Comparison of ENCODE assay signal across 9 mouse cellular contexts in genomic region chr1:57849916-57850315, GRCm38 (mm10).
DNase-seq lines count a peak whose midpoint lies in the region; ATAC-seq and TF ChIP-seq lines count a peak whose summit lies in the region.
"Had no signal": no experiment of that assay in that cellular context is flagged by ENCODE, and none has a peak within 500 bp of the region (broad histone marks: within the 10 kb centered on the region; RNA-seq: fewer than 3 reads in every experiment).

No protein-coding gene starts in this region.

- H3K9me3 ChIP-seq in heart, embryonic 12.5 days (replicated peaks): no peaks in the 10 kb centered on the region
- H3K9me3 ChIP-seq: limb, embryonic 12.5 days had no signal

- peaks cover 29% of the 10 kb centered on the region for H3K4me1 ChIP-seq in heart, embryonic 12.5 days (replicated peaks)

- no peak for ATAC-seq in heart, embryonic 12.5 days (ENCODE audit: insufficient number of reproducible peaks, low FRiP score)

- no peak for TF ChIP-seq POLR2A in brain, embryonic 14.5 days (IDR thresholded peaks at IDR 0.05; ENCODE audit: borderline replicate concordance, extremely low read depth, insufficient read depth, insufficient read length, poor library complexity, severe bottlenecking)

- DNase-seq in heart, adult 18-20 months: peak; percentile 56 to 65
- peak; percentile 19 for DNase-seq in 3134 (ENCODE audit: extremely low read depth, insufficient read length, low spot score)
- peak; percentile 60 for DNase-seq in brain, embryonic 14.5 days (ENCODE audit: low read depth)
- peak; percentile 60 for DNase-seq in kidney, postnatal 14 days
- no peak for DNase-seq in left cerebral cortex, adult 9 months (ENCODE audit: low spot score in 2 of 2)
- no peak for DNase-seq in right cerebral cortex, adult 2 months (ENCODE audit: low spot score in 2 of 2)
- no peak for DNase-seq in layer of hippocampus, adult 9-10 months (ENCODE audit: low spot score)

- H3K9ac ChIP-seq in heart, embryonic 12.5 days: no peak overlapping the region
- H3K9ac ChIP-seq: limb, embryonic 12.5 days had no signal

- H3K36me3 ChIP-seq in heart, embryonic 12.5 days: no peaks in the 10 kb centered on the region
- H3K36me3 ChIP-seq: limb, embryonic 12.5 days had no signal

- WGBS in heart, embryonic 12.5 days: 60% methylated on average over 3 of the region's 3 CpGs

- TF ChIP-seq CTCF in brain, embryonic 14.5 days (IDR thresholded peaks at IDR 0.05; ENCODE audit: borderline replicate concordance, extremely low read depth, insufficient read depth, insufficient read length): no peak

- H3K27me3 ChIP-seq in heart, embryonic 12.5 days (replicated peaks): no peaks in the 10 kb centered on the region
- H3K27me3 ChIP-seq: limb, embryonic 12.5 days had no signal

- H3K4me2 ChIP-seq in heart, embryonic 12.5 days: no peak overlapping the region
- H3K4me2 ChIP-seq: limb, embryonic 12.5 days had no signal

- H3K27ac ChIP-seq in heart, embryonic 12.5 days (ENCODE audit: poor library complexity, severe bottlenecking): no peak overlapping the region
- H3K27ac ChIP-seq: limb, embryonic 12.5 days had no signal

- no peak overlapping the region for H3K4me3 ChIP-seq in heart, embryonic 12.5 days
- H3K4me3 ChIP-seq: limb, embryonic 12.5 days had no signal

Comparison
In these comparisons a context has a peak if more than half of its experiments do, and no peak if none do; other contexts are left out.
1. DNase-seq: peak in heart, adult 18-20 months (2 of 2), 3134 (single experiment), brain, embryonic 14.5 days (single experiment) and kidney, postnatal 14 days (single experiment); none in left cerebral cortex, adult 9 months (0 of 2), right cerebral cortex, adult 2 months (0 of 2) and layer of hippocampus, adult 9-10 months (single experiment).